Mouse (Mus musculus) midbrain, embryonic 12.5 days (tissue): ENCODE results near the gene Gspt1. TPM values are rescaled to one million over a fixed set of nuclear protein-coding genes. Genes with fewer than 3 reads are reported as not detected.
A peak's percentile ranks its signal among the peaks of the same experiment; 100 is the strongest.

Source experiments
- ATAC-seq: fragments of 200-750 bp; cut with Nextera tagmentation; 2 replicates; pipeline ENCODE4 v1.8.0; 2017; ENCODE audit warnings: low read depth, moderate TSS enrichment, moderate library complexity; ENCODE audit not compliant: low FRiP score
- H3K27ac ChIP-seq: fragments of 300-500 bp; sonication (generic); replicated peaks from 2 replicates; pipeline ENCODE4 v1.5.1; 2016; ENCODE audit warnings: mild to moderate bottlenecking
- H3K27me3 ChIP-seq: fragments of 300-500 bp; sonication (generic); 2 replicates; pipeline ENCODE4 v1.6.1; 2016; ENCODE audit warnings: mild to moderate bottlenecking
- H3K36me3 ChIP-seq: fragments of 300-500 bp; sonication (generic); 2 replicates; pipeline ENCODE4 v1.6.1; 2016
- H3K4me1 ChIP-seq: fragments of 300-500 bp; sonication (generic); 2 replicates; pipeline ENCODE4 v1.6.1; 2016
- H3K4me2 ChIP-seq: fragments of 300-500 bp; sonication (generic); replicated peaks from 2 replicates; pipeline ENCODE4 v1.6.1; 2016; ENCODE audit warnings: mild to moderate bottlenecking, moderate library complexity
- H3K4me3 ChIP-seq: fragments of 300-500 bp; sonication (generic); 2 replicates; pipeline ENCODE4 v1.5.1; 2016; ENCODE audit warnings: mild to moderate bottlenecking
- H3K9ac ChIP-seq: fragments of 300-500 bp; sonication (generic); replicated peaks from 2 replicates; pipeline ENCODE4 v1.6.1; 2016; ENCODE audit warnings: mild to moderate bottlenecking, moderate library complexity
- H3K9me3 ChIP-seq: fragments of 300-500 bp; sonication (generic); 2 replicates; pipeline ENCODE4 v1.6.1; 2016; ENCODE audit warnings: mild to moderate bottlenecking
- WGBS: fragments of 180-500 bp; shearing (Covaris S2); methylation state at CpG from one replicate; pipeline ENCODE4 v1.1.7; 2016; 5-methylcytosine and 5-hydroxymethylcytosine counted together
- polyA plus RNA-seq: library from polyadenylated mRNA; unstranded; fragments of >200 nt; fragmentation: Nextera tagmentation; extraction: Ambion mirVana; gene quantifications from 2 replicates; pipeline ENCODE4 v1.2.1, GENCODE M21; 2016

Gspt1 gene
- polyA plus RNA-seq, 1 experiment from 2014 or later: 92.9 TPM

GRCm38 (mm10) chr16:11201740-11202394, 52.3 kb downstream of the Gspt1 start:
- ATAC-seq: no peak
- H3K27ac ChIP-seq: no peak overlapping the region
- 75% methylated on average over 6 of the region's 6 CpGs for WGBS

GRCm38 (mm10) chr16:11200247-11200646, 53.9 kb downstream of the Gspt1 start:
- Histone ChIP-seq H3K27me3 (no peaks in the 10 kb centered on the region), H3K4me1 (peaks cover 29% of the 10 kb centered on the region), H3K36me3 (peaks cover 63% of the 10 kb centered on the region), H3K4me3 (no peak overlapping the region), H3K9ac (no peak overlapping the region), H3K27ac (no peak overlapping the region), H3K9me3 (no peaks in the 10 kb centered on the region), H3K4me2 (no peak overlapping the region)
- 87% methylated on average over 3 of the region's 3 CpGs for WGBS
- no peak for ATAC-seq

More at GRCm38 (mm10) chr16:11201740-11202394, 52.3 kb downstream of the Gspt1 start:
- H3K4me3 ChIP-seq: peak overlapping the region; percentile 95
- H3K27me3 ChIP-seq: no peaks in the 10 kb centered on the region
- peaks cover 50% of the 10 kb centered on the region for H3K36me3 ChIP-seq
- H3K4me2 ChIP-seq: peak overlapping the region; percentile 89
- H3K9me3 ChIP-seq: no peaks in the 10 kb centered on the region
- 0 out of 2 replicates have a peak overlapping the region, but pooled peaks have one; percentile 92 for H3K9ac ChIP-seq
- peaks cover 29% of the 10 kb centered on the region for H3K4me1 ChIP-seq

GRCm38 (mm10) chr16:11198467-11198866, 55.7 kb downstream of the Gspt1 start:
- no peak overlapping the region for H3K9ac ChIP-seq
- 74% methylated on average over 2 of the region's 2 CpGs for WGBS
- no peak for ATAC-seq
- no peaks in the 10 kb centered on the region for H3K9me3 ChIP-seq
- peaks cover 13% of the 10 kb centered on the region for H3K4me1 ChIP-seq
- H3K36me3 ChIP-seq: peaks cover 81% of the 10 kb centered on the region
- H3K4me3 ChIP-seq: no peak overlapping the region
- no peaks in the 10 kb centered on the region for H3K27me3 ChIP-seq
- no peak overlapping the region for H3K27ac ChIP-seq
- no peak overlapping the region for H3K4me2 ChIP-seq

GRCm38 (mm10) chr16:11197052-11197451, 57.1 kb downstream of the Gspt1 start:
- H3K9me3 ChIP-seq: no peaks in the 10 kb centered on the region
- WGBS: 88% methylated on average over 4 of the region's 4 CpGs
- H3K4me3 ChIP-seq: no peak overlapping the region
- no peak for ATAC-seq
- H3K4me2 ChIP-seq: no peak overlapping the region
- H3K9ac ChIP-seq: no peak overlapping the region
- H3K27me3 ChIP-seq: no peaks in the 10 kb centered on the region
- peaks cover 95% of the 10 kb centered on the region for H3K36me3 ChIP-seq
- peaks cover 11% of the 10 kb centered on the region for H3K4me1 ChIP-seq
- H3K27ac ChIP-seq: no peak overlapping the region

- peaks cover 67% of the 10 kb centered on the region for H3K36me3 ChIP-seq
- H3K9ac ChIP-seq: no peak overlapping the region
- no peaks in the 10 kb centered on the region for H3K9me3 ChIP-seq
- H3K4me3 ChIP-seq: no peak overlapping the region
- no peak for ATAC-seq
- no peaks in the 10 kb centered on the region for H3K4me1 ChIP-seq
- H3K27me3 ChIP-seq: no peaks in the 10 kb centered on the region
- 95% methylated on average over 2 of the region's 2 CpGs for WGBS
- H3K4me2 ChIP-seq: no peak overlapping the region
- no peak overlapping the region for H3K27ac ChIP-seq
These were observed 60.9 kb downstream of the Gspt1 start for GRCm38 (mm10) chr16:11193231-11193630.

GRCm38 (mm10) chr16:11190150-11190549, 64.0 kb downstream of the Gspt1 start:
- WGBS: 91% methylated on average over 7 of the region's 7 CpGs
- Histone ChIP-seq H3K9ac (no peak overlapping the region), H3K27ac (no peak overlapping the region), H3K4me1 (no peaks in the 10 kb centered on the region), H3K4me2 (no peak overlapping the region), H3K9me3 (no peaks in the 10 kb centered on the region), H3K36me3 (peaks cover 37% of the 10 kb centered on the region), H3K4me3 (no peak overlapping the region), H3K27me3 (no peaks in the 10 kb centered on the region)
- ATAC-seq: no peak

- H3K36me3 ChIP-seq: no peaks in the 10 kb centered on the region
- WGBS: 71% methylated on average over 2 of the region's 2 CpGs
- no peak overlapping the region for H3K4me2 ChIP-seq
These were observed 76.7 kb downstream of the Gspt1 start for GRCm38 (mm10) chr16:11177404-11177803.

GRCm38 (mm10) chr16:11176884-11177244, 77.3 kb downstream of the Gspt1 start:
- Histone ChIP-seq H3K4me1 (peaks cover 14% of the 10 kb centered on the region), H3K4me2 (peak overlapping the region; percentile 77), H3K9me3 (no peaks in the 10 kb centered on the region), H3K9ac (peak overlapping the region; percentile 83), H3K27ac (no peak overlapping the region), H3K36me3 (no peaks in the 10 kb centered on the region), H3K4me3 (peak overlapping the region; percentile 93), H3K27me3 (peaks cover 12% of the 10 kb centered on the region; the same call in 1 of the 2 replicates)
- no peak for ATAC-seq
- 6% methylated on average over 4 of the region's 4 CpGs for WGBS

More at GRCm38 (mm10) chr16:11177404-11177803, 76.7 kb downstream of the Gspt1 start:
- H3K27me3 ChIP-seq: peaks cover 12% of the 10 kb centered on the region; the same call in 1 of the 2 replicates
- H3K27ac ChIP-seq: no peak overlapping the region
- peaks cover 14% of the 10 kb centered on the region for H3K4me1 ChIP-seq
- H3K4me3 ChIP-seq: no peak overlapping the region
- no peaks in the 10 kb centered on the region for H3K9me3 ChIP-seq
- no peak for ATAC-seq
- no peak overlapping the region for H3K9ac ChIP-seq

GRCm38 (mm10) chr16:11176208-11176883, 77.8 kb downstream of the Gspt1 start, which contains the start of gene Zc3h7a:
TSS of gene Zc3h7a (minus strand) at chr16:11176393.
- no peaks in the 10 kb centered on the region for H3K9me3 ChIP-seq
- H3K27me3 ChIP-seq: peaks cover 12% of the 10 kb centered on the region; the same call in 1 of the 2 replicates
- ATAC-seq: peak; percentile 95
- H3K4me1 ChIP-seq: peaks cover 14% of the 10 kb centered on the region
- H3K9ac ChIP-seq: peak within 1 kb of the TSS; percentile 83
- peak within 1 kb of the TSS; percentile 90 for H3K27ac ChIP-seq
- H3K4me3 ChIP-seq: peak within 1 kb of the TSS; percentile 93
- under 1% methylated on average over 52 of the region's 57 CpGs for WGBS
- H3K4me2 ChIP-seq: peak within 1 kb of the TSS; percentile 77
- no peaks in the 10 kb centered on the region for H3K36me3 ChIP-seq

GRCm38 (mm10) chr16:11175489-11176207, 78.5 kb downstream of the Gspt1 start:
- peak overlapping the region; percentile 77 for H3K4me2 ChIP-seq
- H3K4me3 ChIP-seq: peak overlapping the region; percentile 93
- peak overlapping the region; percentile 83 for H3K9ac ChIP-seq
- peaks cover 12% of the 10 kb centered on the region; the same call in 1 of the 2 replicates for H3K27me3 ChIP-seq
- peak; percentile 72 for ATAC-seq
- H3K36me3 ChIP-seq: no peaks in the 10 kb centered on the region
- peak overlapping the region; percentile 90 for H3K27ac ChIP-seq
- no peaks in the 10 kb centered on the region for H3K9me3 ChIP-seq
- H3K4me1 ChIP-seq: peaks cover 20% of the 10 kb centered on the region
- under 1% methylated on average over 72 of the region's 72 CpGs for WGBS

GRCm38 (mm10) chr16:11175100-11175488, 79.0 kb downstream of the Gspt1 start:
- H3K4me3 ChIP-seq: peak overlapping the region; percentile 93
- peaks cover 21% of the 10 kb centered on the region for H3K4me1 ChIP-seq
- H3K4me2 ChIP-seq: peak overlapping the region; percentile 77
- 15% methylated on average over 9 of the region's 9 CpGs for WGBS
- peaks cover 12% of the 10 kb centered on the region; the same call in 1 of the 2 replicates for H3K27me3 ChIP-seq
- H3K27ac ChIP-seq: peak overlapping the region; percentile 90
- no peaks in the 10 kb centered on the region for H3K36me3 ChIP-seq
- no peaks in the 10 kb centered on the region for H3K9me3 ChIP-seq
- no peak for ATAC-seq
- H3K9ac ChIP-seq: peak overlapping the region; percentile 83
